Mouse (Mus musculus) heart, adult 2 months (tissue): Measurements from ENCODE around the gene Gm13271.
"Not testable (repeated sequence)": the region's sequence is repeated elsewhere in the genome, so short reads cannot be mapped to it uniquely, and the experiment has no call there.

Experiments
- CTCF ChIP-seq: fragments of 200-600 bp; IDR thresholded peaks from 2 replicates; pipeline ENCODE4 v1.8.1; 2022; ENCODE audit warnings: antibody characterized with exemption, mild to moderate bottlenecking, moderate library complexity
- POLR2A ChIP-seq: fragments of 200-500 bp; IDR thresholded peaks from 2 replicates; pipeline ENCODE4 v1.6.1; 2011; ENCODE audit warnings: mild to moderate bottlenecking, low read depth, low read length, control low read depth; ENCODE audit not compliant: insufficient read depth

DNA sequence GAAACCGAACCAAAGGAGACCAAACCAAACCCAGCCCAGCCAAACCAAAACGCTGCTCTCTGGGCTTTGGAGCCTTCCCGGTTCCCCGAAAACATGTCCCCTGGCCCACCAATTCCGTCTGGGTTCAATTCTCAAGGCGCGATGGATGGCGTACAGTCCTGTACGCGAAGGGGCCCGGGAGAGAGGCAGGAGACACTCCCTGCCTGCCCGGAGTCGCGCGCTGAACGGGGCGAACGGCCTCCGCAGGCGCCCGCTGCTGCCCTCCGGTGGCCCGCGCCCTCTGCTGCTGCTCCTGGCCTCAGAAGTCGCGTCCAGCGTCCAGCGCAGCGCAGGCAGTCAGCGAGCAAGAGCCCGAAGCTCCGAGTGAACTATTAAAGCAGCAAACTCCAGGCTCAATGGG, 18.9 kb downstream of the Gm13271 start, which contains the start of gene Gm13290:
- TF ChIP-seq CTCF, POLR2A: not testable (repeated sequence)
